Mouse (Mus musculus) lung, embryonic 15.5 days (tissue): ENCODE measurements around the gene Gpr45. TPM values are rescaled to one million over a fixed set of nuclear protein-coding genes. Genes with fewer than 3 reads are reported as not detected.

ENCODE experiments used
- ATAC-seq: fragments of 200-750 bp; cut with Nextera tagmentation; 2 replicates; pipeline ENCODE4 v1.8.0; 2017; ENCODE audit warnings: moderate number of reproducible peaks, borderline replicate concordance; ENCODE audit not compliant: low FRiP score, low TSS enrichment; ENCODE audit errors: extremely low read depth
- H3K27ac ChIP-seq: fragments of 300-500 bp; sonication (generic); 2 replicates; pipeline ENCODE4 v1.5.1; 2015; ENCODE audit warnings: moderate library complexity, mild to moderate bottlenecking, inconsistent platforms
- H3K27me3 ChIP-seq: fragments of 300-500 bp; sonication (generic); 2 replicates; pipeline ENCODE4 v1.6.1; 2015; ENCODE audit warnings: inconsistent platforms
- H3K36me3 ChIP-seq: fragments of 300-500 bp; sonication (generic); 2 replicates; pipeline ENCODE4 v1.6.1; 2015; ENCODE audit warnings: inconsistent platforms
- H3K4me1 ChIP-seq: fragments of 300-500 bp; sonication (generic); 2 replicates; pipeline ENCODE4 v1.6.1; 2015; ENCODE audit warnings: inconsistent platforms
- H3K4me2 ChIP-seq: fragments of 300-500 bp; sonication (generic); 2 replicates; pipeline ENCODE4 v1.6.1; 2015; ENCODE audit warnings: inconsistent platforms, mild to moderate bottlenecking, moderate library complexity
- H3K4me3 ChIP-seq: fragments of 300-500 bp; sonication (generic); 2 replicates; pipeline ENCODE4 v1.5.1; 2015; ENCODE audit warnings: mild to moderate bottlenecking, inconsistent platforms
- H3K9ac ChIP-seq: fragments of 300-500 bp; sonication (generic); 2 replicates; pipeline ENCODE4 v1.6.1; 2015; ENCODE audit warnings: inconsistent platforms
- H3K9me3 ChIP-seq: fragments of 300-500 bp; sonication (generic); 2 replicates; pipeline ENCODE4 v1.6.1; 2016; ENCODE audit warnings: inconsistent platforms
- WGBS: fragments of 180-500 bp; shearing (Covaris S2); methylation state at CpG from one replicate; pipeline ENCODE4 v1.1.7; 2015; 5-methylcytosine and 5-hydroxymethylcytosine counted together
- polyA plus RNA-seq: library from polyadenylated mRNA; unstranded; fragments of >200 nt; fragmentation: Nextera tagmentation; extraction: Ambion mirVana; gene quantifications from 2 replicates; pipeline ENCODE4 v1.2.1, GENCODE M21; 2015

Gpr45 gene
- polyA plus RNA-seq, 1 experiment from 2014 or later = 3.6 TPM

GRCm38 (mm10) chr1:43051903-43052302 lies 99.2 kb downstream of the Gpr45 start:
- WGBS = 92% methylated on average over 5 of the region's 5 CpGs
- Histone ChIP-seq H3K27me3 (no peaks in the 10 kb centered on the region), H3K4me2 (no peak overlapping the region), H3K9me3 (no peaks in the 10 kb centered on the region), H3K27ac (no peak overlapping the region), H3K4me3 (no peak overlapping the region), H3K9ac (no peak overlapping the region), H3K4me1 (0 out of 2 replicates have a peak, but pooled peaks cover 5% of the 10 kb centered on the region), H3K36me3 (peaks cover 36% of the 10 kb centered on the region)
- ATAC-seq = no peak

- H3K9me3 ChIP-seq = no peaks in the 10 kb centered on the region
- H3K36me3 ChIP-seq = peaks cover 6% of the 10 kb centered on the region; the same call in 1 of the 2 replicates
- WGBS = 38% methylated on average over 8 of the region's 9 CpGs
Measured at GRCm38 (mm10) chr1:43065615-43066310, 113.1 kb downstream of the Gpr45 start.

GRCm38 (mm10) chr1:43066573-43066972 lies 113.9 kb downstream of the Gpr45 start:
- Histone ChIP-seq H3K27me3 (no peaks in the 10 kb centered on the region), H3K4me1 (no peaks in the 10 kb centered on the region), H3K4me2 (no peak overlapping the region), H3K9me3 (no peaks in the 10 kb centered on the region), H3K27ac (no peak overlapping the region), H3K9ac (no peak overlapping the region), H3K36me3 (peaks cover 6% of the 10 kb centered on the region; the same call in 1 of the 2 replicates), H3K4me3 (no peak overlapping the region)
- ATAC-seq = no peak
- WGBS = 60% methylated on average over 8 of the region's 8 CpGs

More at GRCm38 (mm10) chr1:43065615-43066310, 113.1 kb downstream of the Gpr45 start:
- Histone ChIP-seq H3K4me3 (no peak overlapping the region), H3K27ac (no peak overlapping the region), H3K4me1 (no peaks in the 10 kb centered on the region), H3K4me2 (no peak overlapping the region), H3K27me3 (no peaks in the 10 kb centered on the region), H3K9ac (no peak overlapping the region)
- ATAC-seq = peak; percentile 63; the same call in 1 of the 2 replicates

- Histone ChIP-seq H3K4me2 (no peak overlapping the region), H3K4me1 (no peaks in the 10 kb centered on the region), H3K9me3 (no peaks in the 10 kb centered on the region), H3K4me3 (no peak overlapping the region), H3K27ac (no peak overlapping the region), H3K9ac (no peak overlapping the region), H3K27me3 (no peaks in the 10 kb centered on the region), H3K36me3 (peaks cover 6% of the 10 kb centered on the region; the same call in 1 of the 2 replicates)
- ATAC-seq = no peak
- 63% methylated on average over 7 of the region's 7 CpGs for WGBS
Measured at GRCm38 (mm10) chr1:43067551-43067950, 114.9 kb downstream of the Gpr45 start.

GRCm38 (mm10) chr1:43070726-43071125 lies 118.1 kb downstream of the Gpr45 start:
- H3K4me1 ChIP-seq = no peaks in the 10 kb centered on the region
- H3K27me3 ChIP-seq = no peaks in the 10 kb centered on the region
- no peak overlapping the region for H3K4me2 ChIP-seq
- 60% methylated on average over 5 of the region's 5 CpGs for WGBS
- no peak overlapping the region for H3K4me3 ChIP-seq
- ATAC-seq = 0 out of 2 replicates have a peak, but pooled peaks have one; percentile 49
- H3K9ac ChIP-seq = no peak overlapping the region
- H3K36me3 ChIP-seq = peaks cover 10% of the 10 kb centered on the region
- H3K9me3 ChIP-seq = no peaks in the 10 kb centered on the region
- no peak overlapping the region; the same call in 1 of the 2 replicates for H3K27ac ChIP-seq

- no peaks in the 10 kb centered on the region for H3K9me3 ChIP-seq
- no peak overlapping the region for H3K4me3 ChIP-seq
- no peaks in the 10 kb centered on the region for H3K4me1 ChIP-seq
- WGBS = 93% methylated on average over 8 of the region's 8 CpGs
- H3K27ac ChIP-seq = no peak overlapping the region
- H3K27me3 ChIP-seq = no peaks in the 10 kb centered on the region
- H3K36me3 ChIP-seq = peaks cover 10% of the 10 kb centered on the region
- no peak overlapping the region for H3K4me2 ChIP-seq
- no peak overlapping the region for H3K9ac ChIP-seq
- no peak for ATAC-seq
Measured at GRCm38 (mm10) chr1:43072028-43072427, 119.4 kb downstream of the Gpr45 start.

GRCm38 (mm10) chr1:43072561-43072960 lies 119.9 kb downstream of the Gpr45 start:
- Histone ChIP-seq H3K9me3 (no peaks in the 10 kb centered on the region), H3K4me1 (no peaks in the 10 kb centered on the region), H3K4me3 (no peak overlapping the region), H3K9ac (no peak overlapping the region), H3K4me2 (no peak overlapping the region), H3K36me3 (peaks cover 10% of the 10 kb centered on the region), H3K27me3 (no peaks in the 10 kb centered on the region), H3K27ac (no peak overlapping the region)
- 56% methylated on average over 1 of the region's 1 CpGs for WGBS
- no peak for ATAC-seq

- H3K4me1 ChIP-seq = no peaks in the 10 kb centered on the region
- no peak overlapping the region for H3K4me3 ChIP-seq
- WGBS = 79% methylated on average over 2 of the region's 2 CpGs
- no peak overlapping the region for H3K4me2 ChIP-seq
- ATAC-seq = no peak
- peaks cover 10% of the 10 kb centered on the region for H3K36me3 ChIP-seq
- no peak overlapping the region for H3K27ac ChIP-seq
- no peaks in the 10 kb centered on the region for H3K9me3 ChIP-seq
- H3K27me3 ChIP-seq = no peaks in the 10 kb centered on the region
- no peak overlapping the region for H3K9ac ChIP-seq
Measured at GRCm38 (mm10) chr1:43074791-43075190, 122.1 kb downstream of the Gpr45 start.

- Histone ChIP-seq H3K9me3 (no peaks in the 10 kb centered on the region), H3K4me1 (no peaks in the 10 kb centered on the region), H3K27me3 (no peaks in the 10 kb centered on the region), H3K9ac (no peak overlapping the region), H3K27ac (no peak overlapping the region), H3K36me3 (peaks cover 10% of the 10 kb centered on the region), H3K4me2 (no peak overlapping the region), H3K4me3 (no peak overlapping the region)
- ATAC-seq = no peak
- 51% methylated on average over 2 of the region's 2 CpGs for WGBS
Measured at GRCm38 (mm10) chr1:43078124-43078523, 125.5 kb downstream of the Gpr45 start.

- WGBS = 75% methylated on average over 5 of the region's 5 CpGs
- Histone ChIP-seq H3K4me3 (no peak overlapping the region), H3K36me3 (no peaks in the 10 kb centered on the region), H3K9ac (no peak overlapping the region), H3K27ac (no peak overlapping the region), H3K9me3 (no peaks in the 10 kb centered on the region), H3K27me3 (no peaks in the 10 kb centered on the region), H3K4me1 (no peaks in the 10 kb centered on the region), H3K4me2 (no peak overlapping the region)
- ATAC-seq = no peak
Measured at GRCm38 (mm10) chr1:43082946-43083345, 130.3 kb downstream of the Gpr45 start.
